In the genomic region with DNA sequence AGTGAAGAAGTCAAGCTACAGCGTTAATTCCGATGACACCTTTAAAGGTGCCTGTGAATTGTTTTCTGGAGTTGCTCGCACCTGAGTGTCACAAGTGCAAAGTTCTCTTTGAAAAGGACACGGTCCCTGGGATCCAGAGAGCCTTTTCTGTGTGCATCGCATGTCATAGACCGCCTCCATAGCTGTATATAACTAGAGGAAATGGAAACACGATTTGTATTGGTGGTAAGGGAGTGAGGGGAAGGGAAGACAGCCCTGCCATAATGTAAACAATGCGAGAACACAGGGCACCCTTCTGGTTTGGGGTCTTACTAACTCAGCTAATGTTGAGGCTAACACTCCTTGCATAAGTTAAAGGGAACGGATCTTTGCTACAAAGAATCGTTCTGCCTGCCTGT, we compare ENCODE assay signal across 7 mouse cellular contexts. TPM values are rescaled to one million over a fixed set of nuclear protein-coding genes. Genes with fewer than 3 reads are reported as not detected.
DNase-seq lines count a peak whose midpoint lies in the region; ATAC-seq and TF ChIP-seq lines count a peak whose summit lies in the region.

No protein-coding gene starts in this region.

- H3K9me3 ChIP-seq in forebrain, embryonic 10.5 days = no peaks in the 10 kb centered on the region
- no peaks in the 10 kb centered on the region for H3K9me3 ChIP-seq in limb, embryonic 15.5 days
- no peaks in the 10 kb centered on the region for H3K9me3 ChIP-seq in stomach, embryonic 15.5 days

- no peak for DNase-seq in spleen, adult 2 months (ENCODE audit: low read depth in 1 of 2, low spot score in 2 of 2)
- no peak for DNase-seq in spleen, postnatal 36 days (ENCODE audit: low spot score in 2 of 2)
- no peak for DNase-seq in forebrain, embryonic 10.5 days (ENCODE audit: extremely low spot score, low spot score)
- DNase-seq in layer of hippocampus, postnatal 10 days (ENCODE audit: low spot score in 2 of 2) = no peak
- DNase-seq in adipocyte (ENCODE audit: low spot score) = no peak

- no peaks in the 10 kb centered on the region; the same call in 1 of the 2 replicates for H3K4me1 ChIP-seq in spleen, adult 2 months (ENCODE audit: control insufficient read depth, insufficient read depth, insufficient read length)
- H3K4me1 ChIP-seq in forebrain, embryonic 10.5 days = peaks cover 18% of the 10 kb centered on the region
- peaks cover 7% of the 10 kb centered on the region for H3K4me1 ChIP-seq in limb, embryonic 15.5 days
- H3K4me1 ChIP-seq in stomach, embryonic 15.5 days = peaks cover 6% of the 10 kb centered on the region; the same call in 1 of the 2 replicates

- peak overlapping the region; percentile 99 for H3K4me3 ChIP-seq in spleen, adult 2 months (ENCODE audit: extremely low read depth, insufficient read depth, insufficient read length)
- H3K4me3 ChIP-seq in forebrain, embryonic 10.5 days = peak overlapping the region; percentile 86
- peak overlapping the region; percentile 69 for H3K4me3 ChIP-seq in limb, embryonic 15.5 days
- H3K4me3 ChIP-seq in stomach, embryonic 15.5 days (replicated peaks) = peak overlapping the region; percentile 75

- H3K36me3 ChIP-seq in spleen, adult 2 months (ENCODE audit: control insufficient read depth, insufficient read depth, low read length) = 0 out of 2 replicates have a peak, but pooled peaks cover under 1% of the 10 kb centered on the region
- H3K36me3 ChIP-seq in forebrain, embryonic 10.5 days (replicated peaks) = 0 out of 2 replicates have a peak, but pooled peaks cover 2% of the 10 kb centered on the region
- no peaks in the 10 kb centered on the region for H3K36me3 ChIP-seq in limb, embryonic 15.5 days
- H3K36me3 ChIP-seq in stomach, embryonic 15.5 days = no peaks in the 10 kb centered on the region

- H3K27me3 ChIP-seq in spleen, adult 2 months (ENCODE audit: control insufficient read depth, insufficient read depth, low read length) = no peaks in the 10 kb centered on the region
- no peaks in the 10 kb centered on the region for H3K27me3 ChIP-seq in forebrain, embryonic 10.5 days (ENCODE audit: poor library complexity, severe bottlenecking)
- H3K27me3 ChIP-seq in limb, embryonic 15.5 days = no peaks in the 10 kb centered on the region
- H3K27me3 ChIP-seq in stomach, embryonic 15.5 days (replicated peaks) = no peaks in the 10 kb centered on the region

- no peak for TF ChIP-seq CTCF in spleen, adult 2 months (IDR thresholded peaks at IDR 0.05; ENCODE audit: extremely low read depth, insufficient read depth, insufficient read length, insufficient replicate concordance)

- 13% methylated on average over 10 of the region's 10 CpGs for WGBS in spleen, adult 2 months
- WGBS in forebrain, embryonic 10.5 days = 22% methylated on average over 10 of the region's 10 CpGs
- WGBS in limb, embryonic 15.5 days = 9% methylated on average over 10 of the region's 10 CpGs
- 7% methylated on average over 10 of the region's 10 CpGs for WGBS in stomach, embryonic 15.5 days

- peak overlapping the region; percentile 72 for H3K9ac ChIP-seq in limb, embryonic 15.5 days
- peak overlapping the region; percentile 85 for H3K9ac ChIP-seq in stomach, embryonic 15.5 days

- no peak for ATAC-seq in limb, embryonic 15.5 days (ENCODE audit: insufficient number of reproducible peaks, low FRiP score, low TSS enrichment, low read depth)
- ATAC-seq in stomach, embryonic 15.5 days (ENCODE audit: insufficient read depth, low FRiP score, low read depth) = no peak; the same call in 1 of the 2 replicates

- peak overlapping the region; percentile 91 for H3K27ac ChIP-seq in spleen, adult 2 months (ENCODE audit: insufficient read depth, low read length)
- peak overlapping the region; percentile 99 for H3K27ac ChIP-seq in forebrain, embryonic 10.5 days
- peak overlapping the region; percentile 92 for H3K27ac ChIP-seq in limb, embryonic 15.5 days
- H3K27ac ChIP-seq in stomach, embryonic 15.5 days = peak overlapping the region; percentile 94

- TF ChIP-seq POLR2A in spleen, adult 2 months (IDR thresholded peaks at IDR 0.05; ENCODE audit: low read depth, low read length) = no peak

- peak overlapping the region; percentile 85 for H3K4me2 ChIP-seq in limb, embryonic 15.5 days
- peak overlapping the region; percentile 91 for H3K4me2 ChIP-seq in stomach, embryonic 15.5 days

RNA-seq across cellular contexts. Expression of a gene that starts 0.7 kb away (rescaled TPM):
- polyA plus RNA-seq in spleen, adult 2 months (2012; rRNA removed) = 2.2 and 2.6 TPM in 2 replicates
- 21.1 and 22.0 TPM in 2 replicates for polyA plus RNA-seq in forebrain, embryonic 10.5 days (2016; fragmentation: Nextera tagmentation; extraction: Ambion mirVana)
- polyA plus RNA-seq in limb, embryonic 15.5 days (2015; fragmentation: Nextera tagmentation; extraction: Ambion mirVana) = 13.0 and 14.5 TPM in 2 replicates
- polyA plus RNA-seq in stomach, embryonic 15.5 days (2015; fragmentation: Nextera tagmentation; extraction: Ambion mirVana) = 14.0 and 17.2 TPM in 2 replicates
- 10 to 100 TPM; 10.9 to 13.2 TPM for total RNA-seq in layer of hippocampus, postnatal 10 days (2021)

RNA-seq across cellular contexts. Expression of a gene that starts 55.0 kb away (rescaled TPM):
- 50.9 and 55.9 TPM in 2 replicates for polyA plus RNA-seq in spleen, adult 2 months (2012; rRNA removed)
- polyA plus RNA-seq in forebrain, embryonic 10.5 days (2016; fragmentation: Nextera tagmentation; extraction: Ambion mirVana) = 91.9 and 100 TPM in 2 replicates
- 1,913 and 2,040 TPM in 2 replicates for polyA plus RNA-seq in limb, embryonic 15.5 days (2015; fragmentation: Nextera tagmentation; extraction: Ambion mirVana)
- polyA plus RNA-seq in stomach, embryonic 15.5 days (2015; fragmentation: Nextera tagmentation; extraction: Ambion mirVana) = 866 and 946 TPM in 2 replicates
- 10 to 100 TPM; 17.7 to 19.2 TPM for total RNA-seq in layer of hippocampus, postnatal 10 days (2021)
